Mouse (Mus musculus) intestine, embryonic 14.5 days (tissue): ENCODE data around the gene Efna1. TPM values are rescaled to one million over a fixed set of nuclear protein-coding genes. Genes with fewer than 3 reads are reported as not detected.
A peak's percentile ranks its signal among the peaks of the same experiment; 100 is the strongest.

Source experiments
- ATAC-seq: fragments of 200-750 bp; cut with Nextera tagmentation; replicated peaks from 2 replicates; pipeline ENCODE4 v1.8.0; 2017; ENCODE audit warnings: low read depth, moderate number of reproducible peaks, moderate TSS enrichment, moderate library complexity; ENCODE audit not compliant: low FRiP score, low TSS enrichment
- DNase-seq: peaks from one replicate; pipeline ENCODE4 v3.0.0-alpha.2; 2018; ENCODE audit warnings: low spot score
- H3K27ac ChIP-seq: fragments of 300-500 bp; sonication (generic); 2 replicates; pipeline ENCODE4 v1.5.1; 2014; ENCODE audit warnings: low read depth, mild to moderate bottlenecking, control low read depth
- H3K27me3 ChIP-seq: fragments of 300-500 bp; sonication (generic); replicated peaks from 2 replicates; pipeline ENCODE4 v1.6.1; 2014; ENCODE audit warnings: low read length, control low read depth; ENCODE audit not compliant: control insufficient read depth, insufficient read depth
- H3K36me3 ChIP-seq: fragments of 300-500 bp; sonication (generic); 2 replicates; pipeline ENCODE4 v1.6.1; 2014; ENCODE audit warnings: low read length, control low read depth; ENCODE audit not compliant: control insufficient read depth, insufficient read depth
- H3K4me1 ChIP-seq: fragments of 300-500 bp; sonication (generic); replicated peaks from 2 replicates; pipeline ENCODE4 v1.6.1; 2014; ENCODE audit warnings: low read length, control low read depth, mixed read lengths; ENCODE audit not compliant: control insufficient read depth, insufficient read depth
- H3K4me2 ChIP-seq: fragments of 300-500 bp; sonication (generic); 2 replicates; pipeline ENCODE4 v1.6.1; 2014; ENCODE audit warnings: low read length
- H3K4me3 ChIP-seq: fragments of 300-500 bp; sonication (generic); 2 replicates; pipeline ENCODE4 v1.5.1; 2014; ENCODE audit warnings: low read depth, low read length, control low read depth, mixed read lengths
- H3K9ac ChIP-seq: fragments of 300-500 bp; sonication (generic); 2 replicates; pipeline ENCODE4 v1.6.1; 2014; ENCODE audit warnings: mild to moderate bottlenecking, low read length
- H3K9me3 ChIP-seq: fragments of 300-500 bp; sonication (generic); 2 replicates; pipeline ENCODE4 v1.6.1; 2016; ENCODE audit warnings: low read length, control low read depth; ENCODE audit not compliant: control insufficient read depth
- WGBS: fragments of 180-500 bp; shearing (Covaris S2); extraction: QIAGEN DNeasy Blood & Tissue Kit; methylation state at CpG from one replicate; pipeline ENCODE4 v1.1.7; 2014; 5-methylcytosine and 5-hydroxymethylcytosine counted together
- polyA plus RNA-seq: library from polyadenylated mRNA; unstranded; fragments of >200 nt; fragmentation: Nextera tagmentation; extraction: Ambion mirVana; gene quantifications from 2 replicates; pipeline ENCODE4 v1.2.1, GENCODE M21; 2014

Gene Efna1
- polyA plus RNA-seq, 1 experiment from 2014 or later, result 46.2 TPM

GRCm38 (mm10) chr3:89270051-89270755, 10.7 kb downstream of the Efna1 start, which contains the start of gene Slc50a1:
TSS of gene Slc50a1 (minus strand) at chr3:89270570.
- ATAC-seq (peak; percentile 51; the same call in 1 of the 2 replicates), DNase-seq (peak; percentile 88)
- Histone ChIP-seq H3K9me3 (no peaks in the 10 kb centered on the region), H3K4me2 (peak within 1 kb of the TSS; percentile 83), H3K4me3 (peak within 1 kb of the TSS; percentile 55), H3K9ac (peak within 1 kb of the TSS; percentile 69), H3K27ac (peak within 1 kb of the TSS; percentile 76), H3K4me1 (peaks cover 36% of the 10 kb centered on the region), H3K27me3 (no peaks in the 10 kb centered on the region), H3K36me3 (peaks cover 15% of the 10 kb centered on the region)
- under 1% methylated on average over 39 of the region's 39 CpGs for WGBS

- H3K9ac ChIP-seq, result no peak overlapping the region
These were observed 12.0 kb downstream of the Efna1 start for GRCm38 (mm10) chr3:89268916-89269315.

GRCm38 (mm10) chr3:89266439-89266893, 14.5 kb downstream of the Efna1 start:
- under 1% methylated on average over 20 of the region's 20 CpGs for WGBS
- peak; percentile 64 for ATAC-seq
- peak overlapping the region; percentile 62 for H3K4me2 ChIP-seq
- peak overlapping the region; percentile 62 for H3K9ac ChIP-seq
- H3K4me3 ChIP-seq, result peak overlapping the region; percentile 71
- DNase-seq, result peak; percentile 81
- H3K27ac ChIP-seq, result peak overlapping the region; percentile 38; the same call in 1 of the 2 replicates
- H3K9me3 ChIP-seq, result no peaks in the 10 kb centered on the region
- H3K4me1 ChIP-seq, result peaks cover 36% of the 10 kb centered on the region
- no peaks in the 10 kb centered on the region; the same call in 1 of the 2 replicates for H3K36me3 ChIP-seq
- H3K27me3 ChIP-seq, result no peaks in the 10 kb centered on the region

More at GRCm38 (mm10) chr3:89268916-89269315, 12.0 kb downstream of the Efna1 start:
- DNase-seq, result no peak
- ATAC-seq, result no peak
- Histone ChIP-seq H3K9me3 (no peaks in the 10 kb centered on the region), H3K27ac (no peak overlapping the region), H3K4me1 (peaks cover 36% of the 10 kb centered on the region), H3K4me2 (no peak overlapping the region), H3K4me3 (no peak overlapping the region), H3K27me3 (no peaks in the 10 kb centered on the region), H3K36me3 (peaks cover 10% of the 10 kb centered on the region)
- 59% methylated on average over 8 of the region's 8 CpGs for whole genome bisulfite sequencing

- no peak overlapping the region for H3K27ac ChIP-seq
- H3K9me3 ChIP-seq, result no peaks in the 10 kb centered on the region
- H3K36me3 ChIP-seq, result no peaks in the 10 kb centered on the region
- H3K9ac ChIP-seq, result no peak overlapping the region
- H3K4me1 ChIP-seq, result peaks cover 11% of the 10 kb centered on the region
- ATAC-seq (no peak), DNase-seq (no peak)
- H3K4me2 ChIP-seq, result no peak overlapping the region
- no peaks in the 10 kb centered on the region for H3K27me3 ChIP-seq
- no peak overlapping the region for H3K4me3 ChIP-seq
- 70% methylated on average over 10 of the region's 10 CpGs for WGBS
These were observed 18.5 kb downstream of the Efna1 start for GRCm38 (mm10) chr3:89262417-89262816.

GRCm38 (mm10) chr3:89260211-89260610, 20.7 kb downstream of the Efna1 start:
- DNase-seq, result no peak
- 66% methylated on average over 3 of the region's 3 CpGs for WGBS
- Histone ChIP-seq H3K4me3 (no peak overlapping the region), H3K9ac (no peak overlapping the region), H3K9me3 (no peaks in the 10 kb centered on the region), H3K4me1 (no peaks in the 10 kb centered on the region), H3K27ac (no peak overlapping the region), H3K27me3 (no peaks in the 10 kb centered on the region), H3K4me2 (no peak overlapping the region), H3K36me3 (no peaks in the 10 kb centered on the region)
- ATAC-seq, result no peak

GRCm38 (mm10) chr3:89259076-89259475, 21.9 kb downstream of the Efna1 start, which contains the start of gene Dpm3:
TSS of gene Dpm3 (plus strand) at chr3:89259358.
- H3K27me3 ChIP-seq, result no peaks in the 10 kb centered on the region
- no peak within 1 kb of the TSS for H3K4me3 ChIP-seq
- no peak within 1 kb of the TSS for H3K27ac ChIP-seq
- 51% methylated on average over 7 of the region's 7 CpGs for WGBS
- H3K4me1 ChIP-seq, result no peaks in the 10 kb centered on the region
- DNase-seq (no peak), ATAC-seq (no peak)
- no peak within 1 kb of the TSS for H3K9ac ChIP-seq
- no peaks in the 10 kb centered on the region for H3K9me3 ChIP-seq
- no peak within 1 kb of the TSS for H3K4me2 ChIP-seq
- H3K36me3 ChIP-seq, result no peaks in the 10 kb centered on the region

GRCm38 (mm10) chr3:89256177-89256576, 24.8 kb downstream of the Efna1 start:
- ATAC-seq, result no peak
- Histone ChIP-seq H3K4me2 (no peak overlapping the region), H3K4me1 (peaks cover 10% of the 10 kb centered on the region), H3K27me3 (no peaks in the 10 kb centered on the region), H3K27ac (no peak overlapping the region), H3K36me3 (no peaks in the 10 kb centered on the region), H3K4me3 (no peak overlapping the region), H3K9ac (no peak overlapping the region), H3K9me3 (no peaks in the 10 kb centered on the region)
- WGBS, result 80% methylated on average over 5 of the region's 5 CpGs
- DNase-seq, result no peak

GRCm38 (mm10) chr3:89254994-89255393, 25.9 kb downstream of the Efna1 start:
- ATAC-seq, result no peak
- H3K4me1 ChIP-seq, result peaks cover 18% of the 10 kb centered on the region

More at GRCm38 (mm10) chr3:89254994-89255393, 25.9 kb downstream of the Efna1 start:
- Histone ChIP-seq H3K4me2 (no peak overlapping the region), H3K27me3 (no peaks in the 10 kb centered on the region), H3K36me3 (no peaks in the 10 kb centered on the region), H3K9me3 (no peaks in the 10 kb centered on the region), H3K27ac (no peak overlapping the region), H3K9ac (no peak overlapping the region), H3K4me3 (no peak overlapping the region)
- no peak for DNase-seq
- WGBS, result 82% methylated on average over 5 of the region's 5 CpGs
